Mouse (Mus musculus) forebrain, embryonic 13.5 days (tissue): ENCODE measurements at regions not wholly inside any gene's neighbourhood (a gene's known extent, or its start where the extent isn't known, plus 50 kb on each side); places are given as distances from the start of the nearest gene placed in this dataset.
A peak's percentile ranks its signal among the peaks of the same experiment; 100 is the strongest.
"Not testable (repeated sequence)": the region's sequence is repeated elsewhere in the genome, so short reads cannot be mapped to it uniquely, and the experiment has no call there.

Experiments used
- ATAC-seq: fragments of 200-750 bp; cut with Nextera tagmentation; 2 replicates; pipeline ENCODE4 v1.8.0; 2017
- H3K27ac ChIP-seq: fragments of 300-500 bp; sonication (generic); 2 replicates; pipeline ENCODE4 v1.5.1; 2015; ENCODE audit warnings: inconsistent platforms, mild to moderate bottlenecking, moderate library complexity
- H3K27me3 ChIP-seq: fragments of 300-500 bp; sonication (generic); 2 replicates; pipeline ENCODE4 v1.6.1; 2015; ENCODE audit warnings: mild to moderate bottlenecking, inconsistent platforms
- H3K36me3 ChIP-seq: fragments of 300-500 bp; sonication (generic); 2 replicates; pipeline ENCODE4 v1.6.1; 2015; ENCODE audit warnings: mild to moderate bottlenecking, inconsistent platforms; ENCODE audit not compliant: poor library complexity, severe bottlenecking
- H3K4me1 ChIP-seq: fragments of 300-500 bp; sonication (generic); 2 replicates; pipeline ENCODE4 v1.6.1; 2015; ENCODE audit warnings: inconsistent platforms
- H3K4me2 ChIP-seq: fragments of 300-500 bp; sonication (generic); 2 replicates; pipeline ENCODE4 v1.6.1; 2015; ENCODE audit warnings: inconsistent platforms, mild to moderate bottlenecking, moderate library complexity
- H3K4me3 ChIP-seq: fragments of 300-500 bp; sonication (generic); 2 replicates; pipeline ENCODE4 v1.5.1; 2015; ENCODE audit warnings: mild to moderate bottlenecking, inconsistent platforms
- H3K9ac ChIP-seq: fragments of 300-500 bp; sonication (generic); 2 replicates; pipeline ENCODE4 v1.6.1; 2015; ENCODE audit warnings: mild to moderate bottlenecking, inconsistent platforms
- H3K9me3 ChIP-seq: fragments of 300-500 bp; sonication (generic); replicated peaks from 2 replicates; pipeline ENCODE4 v1.6.1; 2016; ENCODE audit warnings: inconsistent platforms
- WGBS: fragments of 180-500 bp; shearing (Covaris S2); methylation state at CpG from one replicate; pipeline ENCODE4 v1.1.7; 2015; 5-methylcytosine and 5-hydroxymethylcytosine counted together

DNA sequence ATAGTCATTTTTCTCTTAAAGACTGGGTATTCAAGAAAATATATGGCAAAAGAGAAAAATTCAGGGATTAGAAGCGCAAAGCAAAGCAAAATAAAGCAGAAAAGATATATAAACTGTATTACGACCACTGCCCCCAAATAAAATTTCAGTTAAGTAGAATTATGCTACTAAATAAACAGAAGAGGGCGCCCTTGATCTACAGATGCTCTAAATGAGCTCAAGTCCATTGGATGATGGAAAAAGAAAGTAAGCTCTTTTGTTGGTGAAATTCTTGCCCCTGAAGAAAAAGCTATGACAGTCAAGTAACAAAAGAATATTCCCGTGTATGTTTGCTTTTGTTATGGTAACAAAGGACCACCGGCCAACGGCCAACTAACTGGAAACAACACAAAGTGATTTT lies 165.5 kb upstream of the Stk26 start:
- Histone ChIP-seq H3K27me3 (no peaks in the 10 kb centered on the region), H3K36me3 (no peaks in the 10 kb centered on the region), H3K4me2 (no peak overlapping the region), H3K9me3 (no peaks in the 10 kb centered on the region), H3K4me3 (no peak overlapping the region), H3K9ac (no peak overlapping the region), H3K4me1 (no peaks in the 10 kb centered on the region), H3K27ac (no peak overlapping the region)
- 26% methylated on average over 6 of the region's 6 CpGs for WGBS
- ATAC-seq: no peak

DNA sequence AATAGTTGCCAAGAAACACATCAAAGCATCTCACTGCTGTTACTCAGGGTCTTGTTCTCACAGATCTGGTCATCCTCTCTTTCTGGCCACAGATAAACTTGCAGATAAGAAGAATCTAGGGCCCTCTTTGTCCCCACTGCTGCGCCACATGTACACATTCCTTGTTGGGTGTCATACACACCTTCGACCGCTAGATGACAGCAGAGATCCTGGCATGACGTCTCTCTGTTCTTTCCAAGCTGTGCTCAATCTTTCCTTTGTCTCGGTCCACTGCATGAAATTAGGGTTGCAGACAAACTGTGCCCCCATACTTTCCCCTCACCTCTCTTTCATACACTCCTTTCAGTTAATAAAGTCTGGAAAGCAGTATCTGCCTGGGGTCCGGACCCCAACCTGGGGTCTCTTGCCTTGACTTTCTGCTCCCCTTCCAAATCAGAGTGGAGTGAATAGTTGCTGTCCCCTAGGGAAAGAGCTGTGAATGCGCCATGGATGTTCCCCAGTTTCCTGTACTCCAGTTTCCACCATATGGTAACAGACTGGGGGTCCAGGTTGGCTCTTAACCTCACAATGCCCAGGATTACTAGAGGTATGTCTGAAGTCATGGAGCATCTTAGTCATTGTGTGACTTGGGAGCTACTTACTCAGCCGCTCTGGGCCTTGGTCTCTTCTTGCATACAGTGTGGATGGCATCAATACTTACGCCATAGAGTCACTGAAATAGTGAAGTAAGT lies 182.8 kb upstream of the Stk26 start:
- Histone ChIP-seq H3K27me3 (no peaks in the 10 kb centered on the region), H3K27ac (no peak overlapping the region), H3K4me2 (no peak overlapping the region), H3K4me3 (no peak overlapping the region), H3K9me3 (no peaks in the 10 kb centered on the region), H3K4me1 (no peaks in the 10 kb centered on the region), H3K9ac (no peak overlapping the region), H3K36me3 (no peaks in the 10 kb centered on the region)
- ATAC-seq: peak; percentile 91
- 35% methylated on average over 9 of the region's 9 CpGs for WGBS

DNA sequence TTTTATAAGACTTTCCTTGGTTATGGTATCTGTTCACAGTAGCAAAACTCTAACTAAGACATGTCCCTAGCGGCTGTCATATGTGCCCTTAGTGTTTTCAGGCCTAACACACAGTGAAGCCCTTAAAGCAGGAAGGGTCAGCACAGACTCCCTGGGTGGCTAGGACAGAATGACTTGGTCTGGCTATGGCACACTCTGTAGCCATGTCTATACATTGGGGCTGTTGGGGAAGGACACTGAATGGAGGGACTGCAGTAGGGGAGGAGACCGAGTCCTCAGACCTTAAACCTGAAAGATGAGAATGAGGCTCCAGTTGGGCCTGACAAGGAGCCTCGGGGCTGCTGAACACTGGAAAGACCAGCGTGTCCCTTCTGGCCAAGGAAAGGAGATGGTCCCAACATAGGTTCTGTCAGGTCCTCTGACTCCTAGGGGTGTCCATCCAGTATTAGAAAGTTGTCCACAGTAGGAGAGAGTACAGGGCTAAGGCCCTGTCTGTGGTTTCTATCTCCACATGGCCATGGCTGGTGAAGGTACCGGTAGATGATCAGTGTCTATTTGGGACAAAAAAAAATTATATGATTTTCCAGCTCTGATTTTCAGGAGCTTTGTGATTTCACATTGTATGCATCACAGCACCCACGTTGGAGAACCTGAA lies 183.5 kb upstream of the Stk26 start:
- Histone ChIP-seq H3K9me3 (no peaks in the 10 kb centered on the region), H3K4me1 (no peaks in the 10 kb centered on the region), H3K36me3 (no peaks in the 10 kb centered on the region), H3K27me3 (no peaks in the 10 kb centered on the region), H3K4me3 (no peak overlapping the region), H3K27ac (no peak overlapping the region), H3K4me2 (no peak overlapping the region), H3K9ac (no peak overlapping the region)
- WGBS: 82% methylated on average over 6 of the region's 6 CpGs
- ATAC-seq: peak; percentile 45; the same call in 1 of the 2 replicates

- not testable (repeated sequence) for H3K4me2 ChIP-seq, H3K4me1 ChIP-seq, H3K36me3 ChIP-seq, H3K27me3 ChIP-seq, H3K4me3 ChIP-seq, H3K9me3 ChIP-seq, H3K9ac ChIP-seq, ATAC-seq, H3K27ac ChIP-seq
- 89% methylated on average over 1 of the region's 1 CpGs for WGBS
These were observed 185.5 kb upstream of the Stk26 start for GRCm38 (mm10) chrX:50655380-50655779.

DNA sequence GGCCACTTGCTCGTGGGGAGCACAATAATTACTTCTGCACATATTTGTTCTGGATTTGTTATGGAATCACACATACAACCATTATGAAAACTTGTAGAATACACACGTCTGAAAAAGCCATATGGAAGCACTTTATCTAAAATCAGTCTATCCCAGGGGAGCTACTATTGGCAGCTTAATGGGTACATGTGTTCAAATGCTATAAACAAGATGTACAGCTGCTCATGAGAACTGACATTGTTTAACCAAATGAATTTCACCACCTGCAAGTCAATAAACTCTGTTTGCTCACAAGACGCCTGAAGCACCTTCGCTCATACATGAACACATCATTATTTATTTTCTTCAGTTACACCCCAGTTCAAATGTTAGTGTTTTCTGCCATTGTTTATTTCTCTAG lies 199.5 kb upstream of the Stk26 start:
- no peak for ATAC-seq
- no peaks in the 10 kb centered on the region for H3K36me3 ChIP-seq
- no peak overlapping the region for H3K27ac ChIP-seq
- no peak overlapping the region for H3K4me3 ChIP-seq
- no peak overlapping the region for H3K4me2 ChIP-seq
- no peaks in the 10 kb centered on the region for H3K4me1 ChIP-seq
- 71% methylated on average over 4 of the region's 4 CpGs for WGBS
- no peaks in the 10 kb centered on the region for H3K27me3 ChIP-seq
- H3K9me3 ChIP-seq: no peaks in the 10 kb centered on the region
- H3K9ac ChIP-seq: no peak overlapping the region

DNA sequence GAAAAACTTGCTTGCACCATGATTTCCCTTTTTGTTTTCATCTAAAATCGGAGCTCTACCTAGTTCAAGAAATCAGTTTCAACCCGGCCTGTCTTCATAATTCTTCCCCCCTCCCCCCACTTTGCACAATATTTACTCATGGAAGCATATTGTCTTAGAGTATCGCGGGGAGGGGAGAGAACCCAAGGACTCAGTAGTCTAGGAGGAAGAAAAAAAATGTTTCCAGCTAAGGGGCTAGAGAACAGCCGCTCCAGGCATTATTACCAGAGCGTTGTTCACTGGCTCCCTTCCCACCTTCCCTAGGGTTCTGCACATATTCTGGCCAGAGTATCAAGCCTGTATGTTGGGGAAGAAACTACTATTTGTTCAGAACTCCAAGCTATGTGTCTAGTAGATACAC lies 205.2 kb upstream of the Stk26 start:
- no peaks in the 10 kb centered on the region for H3K4me1 ChIP-seq
- no peak overlapping the region for H3K9ac ChIP-seq
- H3K27ac ChIP-seq: no peak overlapping the region
- H3K9me3 ChIP-seq: no peaks in the 10 kb centered on the region
- H3K27me3 ChIP-seq: no peaks in the 10 kb centered on the region
- ATAC-seq: peak; percentile 31; the same call in 1 of the 2 replicates
- H3K4me2 ChIP-seq: peak overlapping the region; percentile 60
- H3K4me3 ChIP-seq: peak overlapping the region; percentile 49
- H3K36me3 ChIP-seq: no peaks in the 10 kb centered on the region
- 34% methylated on average over 5 of the region's 6 CpGs for WGBS

GRCm38 (mm10) chrX:50634842-50635615 lies 205.8 kb upstream of the Stk26 start:
- WGBS: 18% methylated on average over 27 of the region's 30 CpGs
- H3K9ac ChIP-seq: peak overlapping the region; percentile 56
- H3K9me3 ChIP-seq: no peaks in the 10 kb centered on the region
- H3K36me3 ChIP-seq: no peaks in the 10 kb centered on the region
- peak overlapping the region; percentile 49 for H3K4me3 ChIP-seq
- no peaks in the 10 kb centered on the region for H3K4me1 ChIP-seq
- peak; percentile 99 for ATAC-seq
- H3K4me2 ChIP-seq: peak overlapping the region; percentile 60
- H3K27ac ChIP-seq: no peak overlapping the region
- H3K27me3 ChIP-seq: no peaks in the 10 kb centered on the region

DNA sequence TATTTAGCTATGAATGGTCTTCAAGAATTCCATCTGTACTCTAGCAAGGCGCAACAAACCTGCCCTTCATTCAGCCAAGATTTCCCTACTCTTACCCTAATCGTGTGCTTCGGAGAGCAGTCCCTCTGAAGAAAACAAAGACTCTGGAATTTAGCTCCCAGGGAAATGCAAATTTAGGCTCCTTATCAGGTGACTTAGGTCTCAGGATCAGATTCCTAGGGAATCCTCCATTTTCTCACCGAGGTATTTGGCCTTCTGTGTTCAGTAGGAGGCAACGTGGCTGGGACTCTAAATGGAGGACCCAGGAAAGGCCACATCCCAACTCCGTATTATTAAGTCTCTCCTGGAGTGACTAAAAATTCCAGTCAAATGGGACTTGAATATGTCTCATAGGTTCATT lies 204.2 kb upstream of the Olfr1324 start:
- 28% methylated on average over 6 of the region's 6 CpGs for WGBS
- Histone ChIP-seq H3K4me1 (no peaks in the 10 kb centered on the region), H3K27ac (no peak overlapping the region), H3K9me3 (no peaks in the 10 kb centered on the region), H3K9ac (no peak overlapping the region), H3K36me3 (no peaks in the 10 kb centered on the region), H3K4me3 (no peak overlapping the region), H3K27me3 (no peaks in the 10 kb centered on the region), H3K4me2 (0 out of 2 replicates have a peak overlapping the region, but pooled peaks have one; percentile 22)
- ATAC-seq: no peak

GRCm38 (mm10) chrX:50625336-50625735 lies 197.0 kb upstream of the Olfr1324 start:
- no peaks in the 10 kb centered on the region for H3K4me1 ChIP-seq
- 89% methylated on average over 6 of the region's 6 CpGs for WGBS
- no peak overlapping the region for H3K9ac ChIP-seq
- H3K4me3 ChIP-seq: no peak overlapping the region
- H3K36me3 ChIP-seq: no peaks in the 10 kb centered on the region
- no peaks in the 10 kb centered on the region for H3K27me3 ChIP-seq
- no peak for ATAC-seq
- H3K4me2 ChIP-seq: no peak overlapping the region
- no peaks in the 10 kb centered on the region for H3K9me3 ChIP-seq
- H3K27ac ChIP-seq: no peak overlapping the region

DNA sequence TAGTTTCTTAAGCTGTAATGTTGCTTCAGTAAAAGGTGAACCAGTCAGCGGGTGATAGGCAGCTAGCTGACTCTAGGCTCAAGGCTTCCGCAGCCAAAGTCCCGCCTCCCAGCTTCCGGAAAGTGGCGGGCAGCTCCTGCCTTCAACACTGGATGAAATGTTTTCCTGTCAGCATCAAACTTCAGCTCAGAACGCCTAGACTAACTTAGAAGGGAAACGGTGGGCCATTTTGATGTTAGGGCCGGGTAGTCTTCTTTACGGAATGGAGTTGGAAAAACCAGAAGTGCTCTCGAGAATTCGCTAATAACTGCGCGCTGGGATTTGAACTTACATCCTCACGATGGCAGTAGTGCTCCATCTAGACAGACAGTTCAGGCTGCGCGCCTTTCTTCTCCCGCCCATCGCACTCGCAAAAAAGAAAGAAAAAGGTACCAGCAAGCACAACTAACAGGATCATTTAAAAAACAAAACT lies 194.7 kb upstream of the Olfr1324 start:
- WGBS: 70% methylated on average over 19 of the region's 19 CpGs
- H3K4me2 ChIP-seq: no peak overlapping the region
- no peak overlapping the region for H3K4me3 ChIP-seq
- no peaks in the 10 kb centered on the region for H3K36me3 ChIP-seq
- 0 out of 2 replicates have a peak, but pooled peaks have one; percentile 51 for ATAC-seq
- H3K4me1 ChIP-seq: no peaks in the 10 kb centered on the region
- H3K27ac ChIP-seq: no peak overlapping the region
- H3K9ac ChIP-seq: no peak overlapping the region
- H3K27me3 ChIP-seq: no peaks in the 10 kb centered on the region
- no peaks in the 10 kb centered on the region for H3K9me3 ChIP-seq

GRCm38 (mm10) chrX:50620909-50621308 lies 192.6 kb upstream of the Olfr1324 start:
- H3K4me3 ChIP-seq: no peak overlapping the region
- H3K27me3 ChIP-seq: no peaks in the 10 kb centered on the region
- no peaks in the 10 kb centered on the region for H3K9me3 ChIP-seq
- no peak overlapping the region for H3K27ac ChIP-seq
- H3K36me3 ChIP-seq: no peaks in the 10 kb centered on the region
- H3K9ac ChIP-seq: no peak overlapping the region
- H3K4me1 ChIP-seq: no peaks in the 10 kb centered on the region
- no peak overlapping the region for H3K4me2 ChIP-seq
- 75% methylated on average over 8 of the region's 8 CpGs for WGBS
- no peak for ATAC-seq

DNA sequence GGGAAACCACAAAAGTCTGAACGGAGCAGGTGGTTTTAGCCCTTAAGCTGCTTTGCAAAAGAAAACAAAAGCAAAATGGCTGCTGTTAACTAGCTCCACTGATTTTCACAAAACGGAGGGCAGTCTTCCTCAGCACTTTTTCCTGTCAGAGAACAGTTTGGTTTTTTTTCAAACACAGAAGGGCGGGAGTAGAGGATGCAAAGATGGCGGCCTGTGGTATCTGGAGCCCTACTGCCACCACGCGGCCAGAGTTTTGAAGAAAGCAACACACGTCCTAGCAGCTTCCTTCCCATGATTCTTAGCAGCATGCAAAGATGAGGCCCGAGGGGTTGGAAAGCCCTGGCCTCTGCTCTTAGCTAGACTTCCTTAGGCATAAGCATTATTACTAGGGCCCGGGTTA lies 191.6 kb upstream of the Olfr1324 start:
- 70% methylated on average over 9 of the region's 9 CpGs for WGBS
- H3K27ac ChIP-seq: no peak overlapping the region
- H3K9me3 ChIP-seq: no peaks in the 10 kb centered on the region
- H3K4me3 ChIP-seq: no peak overlapping the region
- no peaks in the 10 kb centered on the region for H3K4me1 ChIP-seq
- no peak overlapping the region for H3K4me2 ChIP-seq
- ATAC-seq: peak; percentile 48; the same call in 1 of the 2 replicates
- no peak overlapping the region for H3K9ac ChIP-seq
- no peaks in the 10 kb centered on the region for H3K27me3 ChIP-seq
- H3K36me3 ChIP-seq: 0 out of 2 replicates have a peak, but pooled peaks cover under 1% of the 10 kb centered on the region
